Mouse (Mus musculus) heart, postnatal 0 days (tissue): ENCODE data around the gene Nampt.

ENCODE experiments used
- CTCF ChIP-seq: IDR thresholded peaks from 2 replicates; pipeline ENCODE4 v1.5.1; 2016; ENCODE audit warnings: antibody characterized with exemption, control low read depth, low read depth
- EP300 ChIP-seq: IDR thresholded peaks from 2 replicates; pipeline ENCODE4 v1.6.1; 2016; ENCODE audit warnings: antibody characterized with exemption, low read depth

DNA sequence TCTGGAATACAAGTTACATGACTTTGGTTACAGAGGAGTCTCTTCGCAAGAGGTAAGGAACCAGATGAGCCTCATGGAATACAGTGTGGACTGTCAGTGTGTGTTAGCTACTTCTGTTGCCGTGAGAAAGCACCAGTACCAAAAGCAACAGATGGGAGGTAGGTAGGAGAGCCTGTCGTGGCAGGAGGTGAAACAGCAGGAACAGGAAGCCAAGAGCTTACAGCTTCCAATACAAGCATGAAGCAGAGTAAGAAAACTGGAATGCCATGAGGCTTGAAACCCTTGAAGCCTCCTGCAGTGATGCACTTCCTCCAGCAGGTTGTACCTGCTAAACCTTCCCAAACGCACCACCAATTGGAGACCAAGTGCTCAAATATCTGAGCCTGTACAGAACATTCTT, 19.1 kb downstream of the Nampt start:
- TF ChIP-seq CTCF, result no peak
- TF ChIP-seq EP300, result no peak
